Mouse (Mus musculus): ENCODE measurements around the gene Dab2. TPM values are rescaled to one million over a fixed set of nuclear protein-coding genes. Genes with fewer than 3 reads are reported as not detected.

Dab2 gene
- polyA plus RNA-seq, 1 experiment from 2014 or later: 20.9 TPM

- no peaks in the 10 kb centered on the region for H3K9me3 ChIP-seq (ENCODE audit: low read length)
- H3K4me1 ChIP-seq (ENCODE audit: insufficient read depth, low read depth, low read length): no peaks in the 10 kb centered on the region
- DNase-seq (ENCODE audit: low spot score): no peak
- no peak for ATAC-seq
- TF ChIP-seq CTCF (IDR thresholded peaks at IDR 0.05) (no peak), EP300 (IDR thresholded peaks at IDR 0.05) (no peak)
- no peak overlapping the region for H3K4me2 ChIP-seq (replicated peaks; ENCODE audit: low read depth, low read length)
- no peak overlapping the region for H3K27ac ChIP-seq (ENCODE audit: low read length)
- no peak overlapping the region for H3K9ac ChIP-seq (replicated peaks; ENCODE audit: low read depth)
- H3K27me3 ChIP-seq (replicated peaks; ENCODE audit: insufficient read depth, low read length): no peaks in the 10 kb centered on the region
- 72% methylated on average over 2 of the region's 2 CpGs for WGBS
- no peaks in the 10 kb centered on the region for H3K36me3 ChIP-seq (ENCODE audit: insufficient read depth, low read length)
- H3K4me3 ChIP-seq (ENCODE audit: low read depth, low read length): no peak overlapping the region
Measured at GRCm38 (mm10) chr15:6454461-6454860, 154.9 kb downstream of the Dab2 start.

- Histone ChIP-seq H3K4me3 (ENCODE audit: low read depth, low read length) (no peak overlapping the region), H3K4me1 (ENCODE audit: insufficient read depth, low read depth, low read length) (no peaks in the 10 kb centered on the region), H3K36me3 (ENCODE audit: insufficient read depth, low read length) (no peaks in the 10 kb centered on the region), H3K4me2 (replicated peaks; ENCODE audit: low read depth, low read length) (no peak overlapping the region), H3K27ac (ENCODE audit: low read length) (no peak overlapping the region), H3K27me3 (replicated peaks; ENCODE audit: insufficient read depth, low read length) (no peaks in the 10 kb centered on the region), H3K9me3 (ENCODE audit: low read length) (no peaks in the 10 kb centered on the region), H3K9ac (replicated peaks; ENCODE audit: low read depth) (no peak overlapping the region)
- WGBS: 50% methylated on average over 8 of the region's 8 CpGs
- no peak for TF ChIP-seq EP300 (IDR thresholded peaks at IDR 0.05)
- TF ChIP-seq CTCF (IDR thresholded peaks at IDR 0.05): no peak
- ATAC-seq: no peak
- DNase-seq (ENCODE audit: low spot score): no peak
Measured at GRCm38 (mm10) chr15:6461381-6461780, 161.8 kb downstream of the Dab2 start.

DNA sequence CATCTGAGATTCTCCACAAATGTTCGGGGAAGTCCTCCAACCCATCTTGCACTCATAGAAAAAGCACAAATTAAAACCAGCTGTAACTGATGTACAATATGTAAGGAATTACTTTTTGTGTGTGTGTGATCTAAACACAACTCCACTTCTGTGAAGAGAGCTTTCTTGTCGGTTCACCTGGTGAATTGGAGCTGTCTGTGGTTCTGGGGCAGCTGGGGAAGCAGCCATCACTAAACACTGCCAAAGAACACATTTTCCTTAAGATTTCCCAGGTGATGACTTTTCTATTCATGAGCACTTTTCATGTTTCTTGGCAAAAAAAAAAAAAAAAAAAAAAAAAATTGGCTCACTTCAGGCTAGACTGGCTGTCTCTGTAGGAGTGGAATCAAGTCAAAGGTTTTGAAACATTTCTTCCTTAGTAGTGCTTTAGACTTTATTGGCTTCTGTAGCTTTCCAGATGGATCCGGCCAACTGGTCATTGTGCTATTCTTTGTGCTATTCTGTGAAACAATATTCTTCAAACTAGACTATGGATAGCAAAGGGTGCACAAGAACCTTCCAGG lies 163.9 kb downstream of the Dab2 start:
- DNase-seq (ENCODE audit: low spot score) (no peak), ATAC-seq (no peak)
- WGBS: 81% methylated on average over 3 of the region's 3 CpGs
- H3K9me3 ChIP-seq (ENCODE audit: low read length): no peaks in the 10 kb centered on the region
- no peaks in the 10 kb centered on the region for H3K36me3 ChIP-seq (ENCODE audit: insufficient read depth, low read length)
- H3K27me3 ChIP-seq (replicated peaks; ENCODE audit: insufficient read depth, low read length): no peaks in the 10 kb centered on the region
- H3K27ac ChIP-seq (ENCODE audit: low read length): no peak overlapping the region
- no peak overlapping the region for H3K9ac ChIP-seq (replicated peaks; ENCODE audit: low read depth)
- TF ChIP-seq CTCF (IDR thresholded peaks at IDR 0.05) (no peak), EP300 (IDR thresholded peaks at IDR 0.05) (no peak)
- no peaks in the 10 kb centered on the region for H3K4me1 ChIP-seq (ENCODE audit: insufficient read depth, low read depth, low read length)
- H3K4me2 ChIP-seq (replicated peaks; ENCODE audit: low read depth, low read length): no peak overlapping the region
- H3K4me3 ChIP-seq (ENCODE audit: low read depth, low read length): no peak overlapping the region

- Histone ChIP-seq H3K9me3 (ENCODE audit: low read length) (no peaks in the 10 kb centered on the region), H3K4me3 (ENCODE audit: low read depth, low read length) (no peak overlapping the region), H3K27ac (ENCODE audit: low read length) (no peak overlapping the region), H3K36me3 (ENCODE audit: insufficient read depth, low read length) (no peaks in the 10 kb centered on the region), H3K9ac (replicated peaks; ENCODE audit: low read depth) (no peak overlapping the region), H3K4me1 (ENCODE audit: insufficient read depth, low read depth, low read length) (no peaks in the 10 kb centered on the region), H3K27me3 (replicated peaks; ENCODE audit: insufficient read depth, low read length) (no peaks in the 10 kb centered on the region), H3K4me2 (replicated peaks; ENCODE audit: low read depth, low read length) (no peak overlapping the region)
- ATAC-seq (no peak), DNase-seq (ENCODE audit: low spot score) (no peak)
- WGBS: 70% methylated on average over 10 of the region's 10 CpGs
- TF ChIP-seq EP300 (IDR thresholded peaks at IDR 0.05) (no peak), CTCF (IDR thresholded peaks at IDR 0.05) (no peak)
Measured at GRCm38 (mm10) chr15:6466995-6467394, 167.4 kb downstream of the Dab2 start.

DNA sequence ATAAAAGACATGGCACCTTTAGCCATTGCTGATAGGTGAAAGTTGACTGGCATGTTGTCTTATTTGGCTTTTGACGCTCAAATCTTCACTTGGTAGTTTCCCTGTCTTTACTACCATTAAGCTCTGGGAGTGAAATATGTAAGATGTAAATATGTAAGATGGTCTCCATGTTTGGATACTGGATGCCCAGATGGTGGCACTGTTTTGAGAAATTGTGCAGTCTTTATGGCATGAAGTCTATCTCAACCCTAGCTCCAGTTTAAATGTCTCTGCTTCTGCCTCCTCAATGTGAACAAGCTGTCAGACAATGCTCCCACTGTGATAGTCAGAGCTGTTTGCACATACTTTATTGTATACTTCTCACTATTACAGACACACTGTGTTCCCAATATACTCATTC lies 169.3 kb downstream of the Dab2 start:
- no peak for ATAC-seq
- 74% methylated on average over 1 of the region's 1 CpGs for WGBS

DNA sequence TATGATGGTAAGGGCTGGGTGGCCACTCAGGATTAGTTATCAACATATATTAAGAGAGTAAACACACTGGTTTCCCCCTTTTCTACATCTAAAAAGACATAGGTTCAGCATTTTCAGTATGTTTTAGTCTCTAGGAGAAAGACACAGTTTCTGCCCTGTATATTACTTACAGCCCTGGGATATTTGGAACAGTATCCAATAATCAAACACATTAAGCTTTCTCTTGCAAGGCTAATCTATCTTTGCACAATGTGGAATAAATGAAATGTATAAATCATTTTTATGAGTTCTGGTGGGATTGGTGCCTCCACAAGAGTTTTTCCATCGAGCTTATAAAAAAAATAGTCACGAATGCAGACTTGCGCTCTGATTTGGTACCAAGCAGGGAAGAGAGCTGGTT lies 169.8 kb downstream of the Dab2 start:
- ATAC-seq (no peak), DNase-seq (ENCODE audit: low spot score) (no peak)
- Histone ChIP-seq H3K27me3 (replicated peaks; ENCODE audit: insufficient read depth, low read length) (no peaks in the 10 kb centered on the region), H3K9me3 (ENCODE audit: low read length) (no peaks in the 10 kb centered on the region), H3K9ac (replicated peaks; ENCODE audit: low read depth) (no peak overlapping the region), H3K4me3 (ENCODE audit: low read depth, low read length) (no peak overlapping the region), H3K36me3 (ENCODE audit: insufficient read depth, low read length) (no peaks in the 10 kb centered on the region), H3K27ac (ENCODE audit: low read length) (no peak overlapping the region), H3K4me1 (ENCODE audit: insufficient read depth, low read depth, low read length) (no peaks in the 10 kb centered on the region), H3K4me2 (replicated peaks; ENCODE audit: low read depth, low read length) (no peak overlapping the region)
- WGBS: 81% methylated on average over 3 of the region's 3 CpGs
- TF ChIP-seq EP300 (IDR thresholded peaks at IDR 0.05) (no peak), CTCF (IDR thresholded peaks at IDR 0.05) (no peak)

More for the DNA sequence above, 169.3 kb downstream of the Dab2 start:
- no peak overlapping the region for H3K4me2 ChIP-seq (replicated peaks; ENCODE audit: low read depth, low read length)
- no peak overlapping the region for H3K4me3 ChIP-seq (ENCODE audit: low read depth, low read length)
- no peaks in the 10 kb centered on the region for H3K9me3 ChIP-seq (ENCODE audit: low read length)
- no peak overlapping the region for H3K9ac ChIP-seq (replicated peaks; ENCODE audit: low read depth)
- H3K4me1 ChIP-seq (ENCODE audit: insufficient read depth, low read depth, low read length): no peaks in the 10 kb centered on the region
- TF ChIP-seq EP300 (IDR thresholded peaks at IDR 0.05) (no peak), CTCF (IDR thresholded peaks at IDR 0.05) (no peak)
- no peak for DNase-seq (ENCODE audit: low spot score)
- no peaks in the 10 kb centered on the region for H3K27me3 ChIP-seq (replicated peaks; ENCODE audit: insufficient read depth, low read length)
- no peak overlapping the region for H3K27ac ChIP-seq (ENCODE audit: low read length)
- no peaks in the 10 kb centered on the region for H3K36me3 ChIP-seq (ENCODE audit: insufficient read depth, low read length)

DNA sequence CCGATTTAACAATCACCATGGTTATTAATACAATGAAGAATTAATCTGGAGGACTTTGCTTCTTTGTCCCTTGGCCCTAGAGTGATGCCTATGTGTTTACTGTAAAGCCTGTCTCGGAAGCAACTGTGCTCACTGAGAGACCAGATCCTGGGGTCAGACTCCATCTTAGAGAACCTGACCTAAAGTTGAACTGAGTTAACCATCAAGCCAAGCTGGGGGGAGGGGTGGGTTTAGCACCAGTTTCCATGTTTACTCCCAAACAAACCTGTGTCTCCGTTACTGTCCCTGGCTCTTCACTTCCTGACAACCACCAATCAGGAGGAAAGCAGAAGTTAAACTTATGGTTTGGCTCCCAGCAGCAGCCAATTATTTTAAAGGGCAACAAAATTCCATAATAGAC lies 184.0 kb downstream of the Dab2 start:
- H3K9ac ChIP-seq (replicated peaks; ENCODE audit: low read depth): no peak overlapping the region
- TF ChIP-seq EP300 (IDR thresholded peaks at IDR 0.05) (no peak), CTCF (IDR thresholded peaks at IDR 0.05) (no peak)
- no peak for ATAC-seq

More for the DNA sequence above, 184.0 kb downstream of the Dab2 start:
- H3K36me3 ChIP-seq (ENCODE audit: insufficient read depth, low read length): no peaks in the 10 kb centered on the region
- H3K4me1 ChIP-seq (ENCODE audit: insufficient read depth, low read depth, low read length): no peaks in the 10 kb centered on the region
- DNase-seq (ENCODE audit: low spot score): no peak
- WGBS: 47% methylated on average over 3 of the region's 3 CpGs
- H3K4me2 ChIP-seq (replicated peaks; ENCODE audit: low read depth, low read length): no peak overlapping the region
- no peak overlapping the region for H3K27ac ChIP-seq (ENCODE audit: low read length)
- no peak overlapping the region for H3K4me3 ChIP-seq (ENCODE audit: low read depth, low read length)
- H3K27me3 ChIP-seq (replicated peaks; ENCODE audit: insufficient read depth, low read length): no peaks in the 10 kb centered on the region
- H3K9me3 ChIP-seq (ENCODE audit: low read length): no peaks in the 10 kb centered on the region

Other genes with a start within 250 kb of the Dab2 start
- not detected in 2 replicates for gene C9, start 145.5 kb downstream of the Dab2 start, polyA plus RNA-seq (2015; fragmentation: Nextera tagmentation; extraction: Ambion mirVana)
- 7.5 TPM in 2 replicates for gene Fyb, start 223.1 kb downstream of the Dab2 start, polyA plus RNA-seq (2015; fragmentation: Nextera tagmentation; extraction: Ambion mirVana)

Data from lung, postnatal 0 days (tissue).